Mouse (Mus musculus): ENCODE results near the gene Supt5. TPM values are rescaled to one million over a fixed set of nuclear protein-coding genes. Genes with fewer than 3 reads are reported as not detected.

Gene Supt5
- polyA plus RNA-seq, 1 experiment, result 109 TPM

- Histone ChIP-seq H3K4me1 (ENCODE audit: control insufficient read depth, insufficient read depth, low read length) (peaks cover 28% of the 10 kb centered on the region), H3K4me3 (replicated peaks; ENCODE audit: extremely low read depth, low read depth, low read length) (peak overlapping the region; percentile 66)
- WGBS, result 2% methylated on average over 20 of the region's 20 CpGs
- DNase-seq, result peak; percentile 86
- TF ChIP-seq CTCF (IDR thresholded peaks at IDR 0.05; ENCODE audit: insufficient read depth, low read length), result no peak
- peak; percentile 72; the same call in 1 of the 2 replicates for TF ChIP-seq POLR2A (IDR thresholded peaks at IDR 0.05; ENCODE audit: borderline replicate concordance, extremely low read depth, low read depth, low read length)
Observed at GRCm38 (mm10) chr7:28381938-28382337, 43.4 kb upstream of the Supt5 start.

- peak overlapping the region; percentile 66 for H3K4me3 ChIP-seq (replicated peaks; ENCODE audit: extremely low read depth, low read depth, low read length)
- peaks cover 26% of the 10 kb centered on the region for H3K4me1 ChIP-seq (ENCODE audit: control insufficient read depth, insufficient read depth, low read length)
- DNase-seq, result peak; percentile 79
- under 1% methylated on average over 30 of the region's 30 CpGs for WGBS
- TF ChIP-seq CTCF (IDR thresholded peaks at IDR 0.05; ENCODE audit: insufficient read depth, low read length) (no peak), POLR2A (IDR thresholded peaks at IDR 0.05; ENCODE audit: borderline replicate concordance, extremely low read depth, low read depth, low read length) (peak; percentile 55; the same call in 1 of the 2 replicates)
Observed at GRCm38 (mm10) chr7:28381017-28381790, 42.7 kb upstream of the Supt5 start.

GRCm38 (mm10) chr7:28380237-28381016 is 41.9 kb upstream of the Supt5 start, which contains the start of gene Zfp36:
Gene Zfp36, minus strand, starts transcription at chr7:28380253.
- 24% methylated on average over 17 of the region's 17 CpGs for WGBS
- peak; percentile 40; the same call in 1 of the 2 replicates for TF ChIP-seq POLR2A (IDR thresholded peaks at IDR 0.05; ENCODE audit: borderline replicate concordance, extremely low read depth, low read depth, low read length)
- no peak for TF ChIP-seq CTCF (IDR thresholded peaks at IDR 0.05; ENCODE audit: insufficient read depth, low read length)
- Histone ChIP-seq H3K4me1 (ENCODE audit: control insufficient read depth, insufficient read depth, low read length) (peaks cover 23% of the 10 kb centered on the region), H3K4me3 (replicated peaks; ENCODE audit: extremely low read depth, low read depth, low read length) (peak within 1 kb of the TSS; percentile 98)
- no peak for DNase-seq

- peak; percentile 100 for TF ChIP-seq POLR2A (IDR thresholded peaks at IDR 0.05; ENCODE audit: borderline replicate concordance, extremely low read depth, low read depth, low read length)
- TF ChIP-seq CTCF (IDR thresholded peaks at IDR 0.05; ENCODE audit: insufficient read depth, low read length), result no peak
- WGBS, result under 1% methylated on average over 53 of the region's 53 CpGs
- H3K4me1 ChIP-seq (ENCODE audit: control insufficient read depth, insufficient read depth, low read length), result peaks cover 23% of the 10 kb centered on the region
- DNase-seq, result peak; percentile 98
- H3K4me3 ChIP-seq (replicated peaks; ENCODE audit: extremely low read depth, low read depth, low read length), result peak overlapping the region; percentile 98
Observed at GRCm38 (mm10) chr7:28378769-28379651, 40.5 kb upstream of the Supt5 start.

GRCm38 (mm10) chr7:28378066-28378690 is 39.6 kb upstream of the Supt5 start:
- peaks cover 19% of the 10 kb centered on the region for H3K4me1 ChIP-seq (ENCODE audit: control insufficient read depth, insufficient read depth, low read length)
- TF ChIP-seq POLR2A (IDR thresholded peaks at IDR 0.05; ENCODE audit: borderline replicate concordance, extremely low read depth, low read depth, low read length), result peak; percentile 94
- TF ChIP-seq CTCF (IDR thresholded peaks at IDR 0.05; ENCODE audit: insufficient read depth, low read length), result no peak
- 1% methylated on average over 32 of the region's 32 CpGs for WGBS
- DNase-seq, result peak; percentile 90
- H3K4me3 ChIP-seq (replicated peaks; ENCODE audit: extremely low read depth, low read depth, low read length), result peak overlapping the region; percentile 98

GRCm38 (mm10) chr7:28377190-28378065 is 38.9 kb upstream of the Supt5 start:
- DNase-seq, result peak; percentile 64
- TF ChIP-seq POLR2A (IDR thresholded peaks at IDR 0.05; ENCODE audit: borderline replicate concordance, extremely low read depth, low read depth, low read length) (peak; percentile 55), CTCF (IDR thresholded peaks at IDR 0.05; ENCODE audit: insufficient read depth, low read length) (no peak)
- whole genome bisulfite sequencing, result 11% methylated on average over 18 of the region's 18 CpGs
- Histone ChIP-seq H3K4me1 (ENCODE audit: control insufficient read depth, insufficient read depth, low read length) (peaks cover 12% of the 10 kb centered on the region), H3K4me3 (replicated peaks; ENCODE audit: extremely low read depth, low read depth, low read length) (peak overlapping the region; percentile 98)

GRCm38 (mm10) chr7:28376011-28376771 is 37.6 kb upstream of the Supt5 start:
- TF ChIP-seq CTCF (IDR thresholded peaks at IDR 0.05; ENCODE audit: insufficient read depth, low read length) (no peak), POLR2A (IDR thresholded peaks at IDR 0.05; ENCODE audit: borderline replicate concordance, extremely low read depth, low read depth, low read length) (peak; percentile 99)
- peak overlapping the region; percentile 73 for H3K4me3 ChIP-seq (replicated peaks; ENCODE audit: extremely low read depth, low read depth, low read length)
- peaks cover 9% of the 10 kb centered on the region for H3K4me1 ChIP-seq (ENCODE audit: control insufficient read depth, insufficient read depth, low read length)
- peak; percentile 87 for DNase-seq
- 3% methylated on average over 30 of the region's 30 CpGs for WGBS

All from lung, adult 2 months (tissue).